Mouse (Mus musculus): ENCODE results near the gene Ndufaf3.

- TF ChIP-seq CTCF (IDR thresholded peaks at IDR 0.05; ENCODE audit: borderline replicate concordance, insufficient read depth, low read depth, low read length) (no peak), POLR2A (IDR thresholded peaks at IDR 0.05; ENCODE audit: borderline replicate concordance, insufficient read depth, low read length) (peak; percentile 80)
Measured at GRCm38 (mm10) chr9:108596998-108597764, 29.9 kb upstream of the Ndufaf3 start, which contains the start of gene P4htm.

Measured in cerebellum, adult 2 months (tissue).